Mouse (Mus musculus): ENCODE results near the gene Syncrip. TPM values are rescaled to one million over a fixed set of nuclear protein-coding genes. Genes with fewer than 3 reads are reported as not detected.

Syncrip gene
- polyA plus RNA-seq, 1 experiment = 3.8 TPM

GRCm38 (mm10) chr9:88522569-88523334 lies 40.4 kb upstream of the Syncrip start:
- Histone ChIP-seq H3K4me3 (replicated peaks) (peak overlapping the region; percentile 76), H3K36me3 (ENCODE audit: control insufficient read depth) (peaks cover 25% of the 10 kb centered on the region), H3K27me3 (ENCODE audit: control insufficient read depth) (no peaks in the 10 kb centered on the region), H3K9me3 (ENCODE audit: control insufficient read depth, low read length) (no peaks in the 10 kb centered on the region), H3K4me1 (ENCODE audit: control insufficient read depth) (peaks cover 41% of the 10 kb centered on the region)
- no peak for TF ChIP-seq TAL1 (IDR thresholded peaks at IDR 0.05; ENCODE audit: low read length)
- TF ChIP-seq GATA1 (IDR thresholded peaks at IDR 0.05; ENCODE audit: low read length) = no peak

- no peak for TF ChIP-seq GATA1 (IDR thresholded peaks at IDR 0.05; ENCODE audit: low read length)
- no peak for TF ChIP-seq TAL1 (IDR thresholded peaks at IDR 0.05; ENCODE audit: low read length)
- H3K36me3 ChIP-seq (ENCODE audit: control insufficient read depth) = peaks cover 25% of the 10 kb centered on the region
- no peaks in the 10 kb centered on the region for H3K27me3 ChIP-seq (ENCODE audit: control insufficient read depth)
- H3K4me1 ChIP-seq (ENCODE audit: control insufficient read depth) = peaks cover 41% of the 10 kb centered on the region
- peak overlapping the region; percentile 76 for H3K4me3 ChIP-seq (replicated peaks)
- H3K9me3 ChIP-seq (ENCODE audit: control insufficient read depth, low read length) = no peaks in the 10 kb centered on the region
Measured at GRCm38 (mm10) chr9:88521961-88522568, 39.7 kb upstream of the Syncrip start.

GRCm38 (mm10) chr9:88520849-88521483 lies 38.6 kb upstream of the Syncrip start:
- TF ChIP-seq GATA1 (IDR thresholded peaks at IDR 0.05; ENCODE audit: low read length) (no peak), TAL1 (IDR thresholded peaks at IDR 0.05; ENCODE audit: low read length) (no peak)
- Histone ChIP-seq H3K4me3 (replicated peaks) (peak overlapping the region; percentile 76), H3K36me3 (ENCODE audit: control insufficient read depth) (peaks cover 25% of the 10 kb centered on the region), H3K9me3 (ENCODE audit: control insufficient read depth, low read length) (no peaks in the 10 kb centered on the region), H3K27me3 (ENCODE audit: control insufficient read depth) (no peaks in the 10 kb centered on the region), H3K4me1 (ENCODE audit: control insufficient read depth) (peaks cover 41% of the 10 kb centered on the region)

GRCm38 (mm10) chr9:88520122-88520848 lies 37.9 kb upstream of the Syncrip start:
- peak overlapping the region; percentile 76 for H3K4me3 ChIP-seq (replicated peaks)
- H3K27me3 ChIP-seq (ENCODE audit: control insufficient read depth) = peaks cover 2% of the 10 kb centered on the region; the same call in 1 of the 2 replicates
- peaks cover 41% of the 10 kb centered on the region for H3K4me1 ChIP-seq (ENCODE audit: control insufficient read depth)
- H3K9me3 ChIP-seq (ENCODE audit: control insufficient read depth, low read length) = no peaks in the 10 kb centered on the region
- H3K36me3 ChIP-seq (ENCODE audit: control insufficient read depth) = peaks cover 25% of the 10 kb centered on the region
- TF ChIP-seq TAL1 (IDR thresholded peaks at IDR 0.05; ENCODE audit: low read length) = no peak
- TF ChIP-seq GATA1 (IDR thresholded peaks at IDR 0.05; ENCODE audit: low read length) = no peak

GRCm38 (mm10) chr9:88519390-88520121 lies 37.2 kb upstream of the Syncrip start:
- peaks cover 34% of the 10 kb centered on the region for H3K4me1 ChIP-seq (ENCODE audit: control insufficient read depth)
- TF ChIP-seq GATA1 (IDR thresholded peaks at IDR 0.05; ENCODE audit: low read length) = no peak
- no peak for TF ChIP-seq TAL1 (IDR thresholded peaks at IDR 0.05; ENCODE audit: low read length)
- H3K36me3 ChIP-seq (ENCODE audit: control insufficient read depth) = peaks cover 25% of the 10 kb centered on the region
- no peaks in the 10 kb centered on the region for H3K9me3 ChIP-seq (ENCODE audit: control insufficient read depth, low read length)
- H3K27me3 ChIP-seq (ENCODE audit: control insufficient read depth) = peaks cover 2% of the 10 kb centered on the region; the same call in 1 of the 2 replicates
- H3K4me3 ChIP-seq (replicated peaks) = no peak overlapping the region

- Histone ChIP-seq H3K27me3 (ENCODE audit: control insufficient read depth) (peaks cover 8% of the 10 kb centered on the region), H3K36me3 (ENCODE audit: control insufficient read depth) (peaks cover 19% of the 10 kb centered on the region), H3K4me1 (ENCODE audit: control insufficient read depth) (peaks cover 14% of the 10 kb centered on the region), H3K4me3 (replicated peaks) (no peak overlapping the region), H3K9me3 (ENCODE audit: control insufficient read depth, low read length) (no peaks in the 10 kb centered on the region)
- TF ChIP-seq TAL1 (IDR thresholded peaks at IDR 0.05; ENCODE audit: low read length) (no peak), GATA1 (IDR thresholded peaks at IDR 0.05; ENCODE audit: low read length) (no peak)
Measured at GRCm38 (mm10) chr9:88516361-88516995, 34.1 kb upstream of the Syncrip start.

GRCm38 (mm10) chr9:88515546-88515945 lies 33.2 kb upstream of the Syncrip start:
- Histone ChIP-seq H3K4me1 (ENCODE audit: control insufficient read depth) (peaks cover 6% of the 10 kb centered on the region), H3K36me3 (ENCODE audit: control insufficient read depth) (peaks cover 10% of the 10 kb centered on the region), H3K9me3 (ENCODE audit: control insufficient read depth, low read length) (no peaks in the 10 kb centered on the region), H3K27me3 (ENCODE audit: control insufficient read depth) (peaks cover 8% of the 10 kb centered on the region), H3K4me3 (replicated peaks) (no peak overlapping the region)
- TF ChIP-seq TAL1 (IDR thresholded peaks at IDR 0.05; ENCODE audit: low read length) (no peak), GATA1 (IDR thresholded peaks at IDR 0.05; ENCODE audit: low read length) (no peak)

GRCm38 (mm10) chr9:88501846-88502245 lies 19.5 kb upstream of the Syncrip start:
- Histone ChIP-seq H3K9me3 (ENCODE audit: control insufficient read depth, low read length) (no peaks in the 10 kb centered on the region), H3K36me3 (ENCODE audit: control insufficient read depth) (no peaks in the 10 kb centered on the region), H3K27me3 (ENCODE audit: control insufficient read depth) (peaks cover 5% of the 10 kb centered on the region; the same call in 1 of the 2 replicates), H3K4me3 (replicated peaks) (no peak overlapping the region), H3K4me1 (ENCODE audit: control insufficient read depth) (no peaks in the 10 kb centered on the region)
- no peak for TF ChIP-seq GATA1 (IDR thresholded peaks at IDR 0.05; ENCODE audit: low read length)
- no peak for TF ChIP-seq TAL1 (IDR thresholded peaks at IDR 0.05; ENCODE audit: low read length)
